Mouse (Mus musculus) liver, postnatal 0 days (tissue): ENCODE measurements at regions not wholly inside any gene's neighbourhood (a gene's known extent, or its start where the extent isn't known, plus 50 kb on each side); places are given as distances from the start of the nearest gene placed in this dataset.

Experiments
- CTCF ChIP-seq: sonication (generic); IDR thresholded peaks from 2 replicates; pipeline ENCODE4 v1.5.1; 2016; ENCODE audit warnings: antibody characterized with exemption, low read depth
- EP300 ChIP-seq: IDR thresholded peaks from 2 replicates; pipeline ENCODE4 v1.6.1; 2016; ENCODE audit warnings: antibody characterized with exemption, low read depth, mild to moderate bottlenecking

- no peak for TF ChIP-seq EP300
- no peak for TF ChIP-seq CTCF
Observed at GRCm38 (mm10) chr11:113142816-113143215, 360.8 kb downstream of the Sox9 start.
